Mouse (Mus musculus): ENCODE results near the gene Anp32e. TPM values are rescaled to one million over a fixed set of nuclear protein-coding genes. Genes with fewer than 3 reads are reported as not detected.
A peak's percentile ranks its signal among the peaks of the same experiment; 100 is the strongest.
"Not testable (repeated sequence)": the region's sequence is repeated elsewhere in the genome, so short reads cannot be mapped to it uniquely, and the experiment has no call there.

Anp32e gene
- polyA plus RNA-seq, 1 experiment from 2014 or later: 36.5 TPM

- not testable (repeated sequence) for H3K36me3 ChIP-seq (ENCODE audit: control insufficient read depth, insufficient read depth, low read length); H3K4me3 ChIP-seq (ENCODE audit: low read depth, low read length); H3K9me3 ChIP-seq (ENCODE audit: control insufficient read depth, low read length); ATAC-seq (ENCODE audit: low read depth); H3K9ac ChIP-seq (replicated peaks; ENCODE audit: low read depth, low read length); H3K4me1 ChIP-seq (ENCODE audit: control insufficient read depth, insufficient read depth, low read length); H3K27me3 ChIP-seq (ENCODE audit: control insufficient read depth, insufficient read depth, low read length); H3K27ac ChIP-seq (ENCODE audit: low read depth, low read length); H3K4me2 ChIP-seq (ENCODE audit: low read depth, low read length)
- 64% methylated on average over 2 of the region's 2 CpGs for WGBS
Observed at GRCm38 (mm10) chr3:95920532-95920931, 8.5 kb upstream of the Anp32e start.

- not testable (repeated sequence) for H3K9me3 ChIP-seq (ENCODE audit: control insufficient read depth, low read length); H3K27ac ChIP-seq (ENCODE audit: low read depth, low read length); H3K27me3 ChIP-seq (ENCODE audit: control insufficient read depth, insufficient read depth, low read length); H3K9ac ChIP-seq (replicated peaks; ENCODE audit: low read depth, low read length); ATAC-seq (ENCODE audit: low read depth); H3K4me1 ChIP-seq (ENCODE audit: control insufficient read depth, insufficient read depth, low read length); H3K36me3 ChIP-seq (ENCODE audit: control insufficient read depth, insufficient read depth, low read length); H3K4me2 ChIP-seq (ENCODE audit: low read depth, low read length); H3K4me3 ChIP-seq (ENCODE audit: low read depth, low read length)
- 90% methylated on average over 7 of the region's 7 CpGs for WGBS
Observed at GRCm38 (mm10) chr3:95923429-95923828, 5.6 kb upstream of the Anp32e start.

GRCm38 (mm10) chr3:95924185-95924584, 4.9 kb upstream of the Anp32e start:
- Histone ChIP-seq H3K4me1 (ENCODE audit: control insufficient read depth, insufficient read depth, low read length) (no peaks in the 10 kb centered on the region), H3K27ac (ENCODE audit: low read depth, low read length) (no peak overlapping the region), H3K4me2 (ENCODE audit: low read depth, low read length) (no peak overlapping the region), H3K9me3 (ENCODE audit: control insufficient read depth, low read length) (no peaks in the 10 kb centered on the region), H3K36me3 (ENCODE audit: control insufficient read depth, insufficient read depth, low read length) (no peaks in the 10 kb centered on the region), H3K9ac (replicated peaks; ENCODE audit: low read depth, low read length) (no peak overlapping the region), H3K4me3 (ENCODE audit: low read depth, low read length) (no peak overlapping the region), H3K27me3 (ENCODE audit: control insufficient read depth, insufficient read depth, low read length) (no peaks in the 10 kb centered on the region)
- no peak for ATAC-seq (ENCODE audit: low read depth)
- WGBS: 76% methylated on average over 4 of the region's 4 CpGs

GRCm38 (mm10) chr3:95925087-95925486, 4.0 kb upstream of the Anp32e start:
- no peak overlapping the region for H3K27ac ChIP-seq (ENCODE audit: low read depth, low read length)
- no peak overlapping the region for H3K9ac ChIP-seq (replicated peaks; ENCODE audit: low read depth, low read length)
- no peak overlapping the region for H3K4me2 ChIP-seq (ENCODE audit: low read depth, low read length)
- no peaks in the 10 kb centered on the region for H3K9me3 ChIP-seq (ENCODE audit: control insufficient read depth, low read length)
- no peak for ATAC-seq (ENCODE audit: low read depth)
- 86% methylated on average over 5 of the region's 5 CpGs for WGBS
- H3K4me3 ChIP-seq (ENCODE audit: low read depth, low read length): no peak overlapping the region
- H3K36me3 ChIP-seq (ENCODE audit: control insufficient read depth, insufficient read depth, low read length): no peaks in the 10 kb centered on the region
- peaks cover 2% of the 10 kb centered on the region; the same call in 1 of the 2 replicates for H3K27me3 ChIP-seq (ENCODE audit: control insufficient read depth, insufficient read depth, low read length)
- H3K4me1 ChIP-seq (ENCODE audit: control insufficient read depth, insufficient read depth, low read length): no peaks in the 10 kb centered on the region

GRCm38 (mm10) chr3:95928261-95928657, 787 bp upstream of the Anp32e start:
- Histone ChIP-seq H3K4me1 (ENCODE audit: control insufficient read depth, insufficient read depth, low read length) (no peaks in the 10 kb centered on the region), H3K9me3 (ENCODE audit: control insufficient read depth, low read length) (no peaks in the 10 kb centered on the region), H3K4me3 (ENCODE audit: low read depth, low read length) (peak overlapping the region; percentile 85), H3K27ac (ENCODE audit: low read depth, low read length) (peak overlapping the region; percentile 49; the same call in 1 of the 2 replicates), H3K36me3 (ENCODE audit: control insufficient read depth, insufficient read depth, low read length) (no peaks in the 10 kb centered on the region), H3K4me2 (ENCODE audit: low read depth, low read length) (peak overlapping the region; percentile 67), H3K27me3 (ENCODE audit: control insufficient read depth, insufficient read depth, low read length) (peaks cover 2% of the 10 kb centered on the region; the same call in 1 of the 2 replicates), H3K9ac (replicated peaks; ENCODE audit: low read depth, low read length) (no peak overlapping the region)
- 69% methylated on average over 6 of the region's 6 CpGs for WGBS
- no peak for ATAC-seq (ENCODE audit: low read depth)

- Histone ChIP-seq H3K36me3 (ENCODE audit: control insufficient read depth, insufficient read depth, low read length) (peaks cover 4% of the 10 kb centered on the region; the same call in 1 of the 2 replicates), H3K4me3 (ENCODE audit: low read depth, low read length) (peak overlapping the region; percentile 85), H3K27me3 (ENCODE audit: control insufficient read depth, insufficient read depth, low read length) (peaks cover 2% of the 10 kb centered on the region; the same call in 1 of the 2 replicates), H3K4me1 (ENCODE audit: control insufficient read depth, insufficient read depth, low read length) (no peaks in the 10 kb centered on the region), H3K4me2 (ENCODE audit: low read depth, low read length) (peak overlapping the region; percentile 67), H3K9me3 (ENCODE audit: control insufficient read depth, low read length) (no peaks in the 10 kb centered on the region), H3K9ac (replicated peaks; ENCODE audit: low read depth, low read length) (peak overlapping the region; percentile 77), H3K27ac (ENCODE audit: low read depth, low read length) (peak overlapping the region; percentile 72)
- peak; percentile 54 for ATAC-seq (ENCODE audit: low read depth)
- under 1% methylated on average over 105 of the region's 105 CpGs for WGBS
Observed at GRCm38 (mm10) chr3:95929581-95930470, 780 bp downstream of the Anp32e start.

GRCm38 (mm10) chr3:95930471-95930789, 1.4 kb downstream of the Anp32e start:
- Histone ChIP-seq H3K4me2 (ENCODE audit: low read depth, low read length) (peak overlapping the region; percentile 67), H3K27ac (ENCODE audit: low read depth, low read length) (peak overlapping the region; percentile 72; the same call in 1 of the 2 replicates), H3K36me3 (ENCODE audit: control insufficient read depth, insufficient read depth, low read length) (peaks cover 4% of the 10 kb centered on the region; the same call in 1 of the 2 replicates), H3K4me1 (ENCODE audit: control insufficient read depth, insufficient read depth, low read length) (no peaks in the 10 kb centered on the region), H3K4me3 (ENCODE audit: low read depth, low read length) (peak overlapping the region; percentile 85), H3K9me3 (ENCODE audit: control insufficient read depth, low read length) (no peaks in the 10 kb centered on the region), H3K9ac (replicated peaks; ENCODE audit: low read depth, low read length) (peak overlapping the region; percentile 77), H3K27me3 (ENCODE audit: control insufficient read depth, insufficient read depth, low read length) (peaks cover 2% of the 10 kb centered on the region; the same call in 1 of the 2 replicates)
- 3% methylated on average over 5 of the region's 5 CpGs for WGBS
- no peak for ATAC-seq (ENCODE audit: low read depth)

- H3K27ac ChIP-seq (ENCODE audit: low read depth, low read length): no peak overlapping the region
- no peak overlapping the region for H3K9ac ChIP-seq (replicated peaks; ENCODE audit: low read depth, low read length)
- H3K4me1 ChIP-seq (ENCODE audit: control insufficient read depth, insufficient read depth, low read length): no peaks in the 10 kb centered on the region
- no peak overlapping the region for H3K4me3 ChIP-seq (ENCODE audit: low read depth, low read length)
- peaks cover 6% of the 10 kb centered on the region; the same call in 1 of the 2 replicates for H3K36me3 ChIP-seq (ENCODE audit: control insufficient read depth, insufficient read depth, low read length)
- H3K27me3 ChIP-seq (ENCODE audit: control insufficient read depth, insufficient read depth, low read length): peaks cover 2% of the 10 kb centered on the region; the same call in 1 of the 2 replicates
- 89% methylated on average over 1 of the region's 1 CpGs for WGBS
- ATAC-seq (ENCODE audit: low read depth): no peak
- H3K9me3 ChIP-seq (ENCODE audit: control insufficient read depth, low read length): no peaks in the 10 kb centered on the region
- no peak overlapping the region for H3K4me2 ChIP-seq (ENCODE audit: low read depth, low read length)
Observed at GRCm38 (mm10) chr3:95931471-95931870, 2.4 kb downstream of the Anp32e start.

- 46% methylated on average over 1 of the region's 1 CpGs for WGBS
Observed at GRCm38 (mm10) chr3:95932157-95932556, 3.1 kb downstream of the Anp32e start.

More at GRCm38 (mm10) chr3:95932157-95932556, 3.1 kb downstream of the Anp32e start:
- H3K36me3 ChIP-seq (ENCODE audit: control insufficient read depth, insufficient read depth, low read length): peaks cover 9% of the 10 kb centered on the region; the same call in 1 of the 2 replicates
- ATAC-seq (ENCODE audit: low read depth): no peak
- no peak overlapping the region for H3K4me2 ChIP-seq (ENCODE audit: low read depth, low read length)
- H3K27me3 ChIP-seq (ENCODE audit: control insufficient read depth, insufficient read depth, low read length): peaks cover 2% of the 10 kb centered on the region; the same call in 1 of the 2 replicates
- no peak overlapping the region for H3K27ac ChIP-seq (ENCODE audit: low read depth, low read length)
- no peak overlapping the region for H3K9ac ChIP-seq (replicated peaks; ENCODE audit: low read depth, low read length)
- no peaks in the 10 kb centered on the region for H3K9me3 ChIP-seq (ENCODE audit: control insufficient read depth, low read length)
- no peak overlapping the region for H3K4me3 ChIP-seq (ENCODE audit: low read depth, low read length)
- H3K4me1 ChIP-seq (ENCODE audit: control insufficient read depth, insufficient read depth, low read length): no peaks in the 10 kb centered on the region
